Mouse (Mus musculus) kidney, adult 2 months (tissue): ENCODE results near the gene Pzp.

Experiments used
- CTCF ChIP-seq: fragments of 200-500 bp; conservative IDR thresholded peaks from 2 replicates; pipeline ENCODE4 v1.5.1; 2011; ENCODE audit warnings: low read depth, mild to moderate bottlenecking, control low read depth, low read length, moderate library complexity, mixed read lengths; ENCODE audit not compliant: insufficient read depth, insufficient read length
- POLR2A ChIP-seq: fragments of 200-500 bp; IDR thresholded peaks from one replicate; pipeline ENCODE4 v1.6.1; 2011; ENCODE audit warnings: low read depth, low read length, control low read depth

DNA sequence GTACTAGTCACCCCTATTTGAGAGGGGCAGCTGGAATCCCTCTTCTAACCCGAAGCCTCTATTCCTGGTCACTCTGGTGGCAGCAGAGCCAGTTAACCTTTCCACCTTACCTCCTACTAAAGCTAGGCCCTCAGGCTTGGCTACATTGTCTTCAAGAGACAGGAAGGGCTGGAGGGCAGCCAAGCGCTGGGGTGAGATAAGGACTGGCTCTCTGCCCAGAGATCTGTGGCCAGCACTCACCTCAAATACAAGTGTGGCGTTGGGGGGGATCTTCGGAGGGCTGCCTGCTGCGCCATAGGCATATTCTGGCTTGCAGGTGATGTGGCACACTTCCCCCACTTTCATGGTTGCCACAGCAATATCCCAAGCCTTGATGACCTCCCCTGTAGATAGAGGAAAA lies 91.0 kb downstream of the Pzp start:
- TF ChIP-seq POLR2A = no peak
- no peak for TF ChIP-seq CTCF
